20 mouse cellular contexts compared by ENCODE assay signal in genomic region chr5:72752585-72752984, GRCm38 (mm10). TPM values are rescaled to one million over a fixed set of nuclear protein-coding genes. Genes with fewer than 3 reads are reported as not detected.
DNase-seq lines count a peak whose midpoint lies in the region; ATAC-seq lines count a peak whose summit lies in the region.
"Had no signal": no experiment of that assay in that cellular context is flagged by ENCODE, and none has a peak within 500 bp of the region (broad histone marks: within the 10 kb centered on the region; RNA-seq: fewer than 3 reads in every experiment).

TSS of gene Txk (minus strand) at chr5:72752777.

- H3K36me3 ChIP-seq in liver, embryonic 11.5 days (ENCODE audit: control insufficient read depth, insufficient read depth, low read length): no peaks in the 10 kb centered on the region
- H3K36me3 ChIP-seq: embryonic facial prominence, embryonic 13.5 days; forebrain, embryonic 10.5 days; hindbrain, embryonic 12.5 days; midbrain, embryonic 12.5 days had no signal

- peak; percentile 28 to 37 for DNase-seq in B cell, adult 2 months
- peak; percentile 92 for DNase-seq in CD4-positive helper T cell, adult 2 months (ENCODE audit: low read depth, low spot score)
- DNase-seq in thymus, adult 18-20 months: peak; percentile 34 to 74
- DNase-seq in gastrocnemius, postnatal 10 days: no peak
- no peak for DNase-seq in liver, embryonic 11.5 days (ENCODE audit: low spot score)
- DNase-seq in kidney, adult 8-10 months: no peak
- DNase-seq: cerebellum, adult 11-12 months; kidney, adult 2 months; kidney, postnatal 36 days; lung, postnatal 36 days; right cerebral cortex, postnatal 4 days had no signal

- H3K27me3 ChIP-seq in liver, embryonic 11.5 days (replicated peaks; ENCODE audit: control insufficient read depth, insufficient read depth, low read length): no peaks in the 10 kb centered on the region
- H3K27me3 ChIP-seq: embryonic facial prominence, embryonic 13.5 days; hindbrain, embryonic 12.5 days; midbrain, embryonic 12.5 days; Patski had no signal

- no peak within 1 kb of the TSS for H3K27ac ChIP-seq in liver, embryonic 11.5 days (ENCODE audit: low read depth, low read length)
- H3K27ac ChIP-seq: embryonic facial prominence, embryonic 13.5 days; forebrain, embryonic 10.5 days; hindbrain, embryonic 12.5 days; liver, embryonic 14.5 days; midbrain, embryonic 12.5 days; stomach, postnatal 0 days had no signal

- no peak within 1 kb of the TSS for H3K9ac ChIP-seq in liver, embryonic 11.5 days (ENCODE audit: low read depth, low read length)
- H3K9ac ChIP-seq: embryonic facial prominence, embryonic 13.5 days; hindbrain, embryonic 12.5 days; liver, embryonic 14.5 days; midbrain, embryonic 12.5 days had no signal

- peak; percentile 63 for ATAC-seq in megakaryocyte, adult 5-6 weeks (ENCODE audit: poor library complexity, severe bottlenecking)
- no peak for ATAC-seq in liver, embryonic 11.5 days (replicated peaks; ENCODE audit: low FRiP score)
- ATAC-seq: Patski had no signal

- 68% methylated on average over 5 of the region's 5 CpGs for WGBS in liver, embryonic 11.5 days

- no peaks in the 10 kb centered on the region for H3K9me3 ChIP-seq in liver, embryonic 11.5 days (ENCODE audit: control insufficient read depth, low read length)
- H3K9me3 ChIP-seq: embryonic facial prominence, embryonic 13.5 days; forebrain, embryonic 10.5 days; hindbrain, embryonic 12.5 days; midbrain, embryonic 12.5 days had no signal

- no peak within 1 kb of the TSS for H3K4me3 ChIP-seq in liver, embryonic 11.5 days (ENCODE audit: low read depth, low read length)
- H3K4me3 ChIP-seq: embryonic facial prominence, embryonic 13.5 days; forebrain, embryonic 10.5 days; hindbrain, embryonic 12.5 days; midbrain, embryonic 12.5 days; myocyte had no signal

- H3K4me2 ChIP-seq in liver, embryonic 11.5 days: no peak within 1 kb of the TSS
- H3K4me2 ChIP-seq: embryonic facial prominence, embryonic 13.5 days; hindbrain, embryonic 12.5 days; midbrain, embryonic 12.5 days had no signal

- peaks cover 4% of the 10 kb centered on the region; the same call in 1 of the 2 replicates for H3K4me1 ChIP-seq in liver, embryonic 11.5 days (replicated peaks; ENCODE audit: control insufficient read depth, insufficient read depth, low read length)
- H3K4me1 ChIP-seq: forebrain, embryonic 10.5 days; hindbrain, embryonic 12.5 days had no signal

RNA-seq across cellular contexts. Expression of gene Txk, which starts in this region (rescaled TPM):
- 2.8 and 5.3 TPM in 2 replicates for total RNA-seq in megakaryocyte, adult 5-6 weeks (2015)
- 2.0 and 4.2 TPM in 2 replicates for total RNA-seq in megakaryocyte, adult 5-6 weeks (2017)
- total RNA-seq in gastrocnemius, postnatal 10 days (2021): not detected
- not detected in 2 replicates for polyA plus RNA-seq in liver, embryonic 11.5 days (2014; fragmentation: Nextera tagmentation; extraction: Ambion mirVana)
- polyA plus RNA-seq: forebrain, embryonic 10.5 days; hindbrain, embryonic 12.5 days had no signal

Comparison
In these comparisons a context has a peak if more than half of its experiments do, and no peak if none do; other contexts are left out.
1. DNase-seq: peak in B cell, adult 2 months (2 of 2), CD4-positive helper T cell, adult 2 months (single experiment) and thymus, adult 18-20 months (2 of 2); none in gastrocnemius, postnatal 10 days (single experiment), liver, embryonic 11.5 days (single experiment) and kidney, adult 8-10 months (0 of 2).